Mouse (Mus musculus) ES-E14 (cell line): ENCODE measurements around the gene Tyrobp. TPM values are rescaled to one million over a fixed set of nuclear protein-coding genes. Genes with fewer than 3 reads are reported as not detected.

Experiments
- DNase-seq: peaks from one replicate; pipeline ENCODE4 v3.0.0-alpha.2; 2013; ENCODE audit warnings: low read depth, low spot score
- H3K27ac ChIP-seq: 2 replicates; pipeline ENCODE4 v1.5.1; 2012; ENCODE audit warnings: low read depth, mild to moderate bottlenecking, low read length, moderate library complexity, mixed read lengths; ENCODE audit not compliant: poor library complexity, insufficient read depth, severe bottlenecking
- H3K36me3 ChIP-seq: 2 replicates; pipeline ENCODE4 v1.6.1; 2012; ENCODE audit warnings: mild to moderate bottlenecking, low read length, moderate library complexity, mixed read lengths; ENCODE audit not compliant: control insufficient read depth, poor library complexity, insufficient read depth, severe bottlenecking
- H3K4me1 ChIP-seq, 2 experiments: fragments of 150-350 bp in 1 of 2; sonication (generic) in 1 of 2; 2 replicates each; pipeline ENCODE4 v1.6.1; 2012; ENCODE audit warnings: low read length in 2 of 2, mild to moderate bottlenecking in 1 of 2, mixed read lengths in 1 of 2; ENCODE audit not compliant: control insufficient read depth in 2 of 2, insufficient read depth in 2 of 2, poor library complexity in 1 of 2
- H3K4me3 ChIP-seq, 2 experiments: fragments of 150-350 bp in 1 of 2; sonication (generic) in 1 of 2; 2 replicates each; pipeline ENCODE4 v1.5.1; 2012; ENCODE audit warnings: low read length in 2 of 2, low read depth in 1 of 2, mild to moderate bottlenecking in 1 of 2, mixed read lengths in 1 of 2; ENCODE audit not compliant: insufficient read depth in 1 of 2, poor library complexity in 1 of 2, severe bottlenecking in 1 of 2
- H3K9ac ChIP-seq: 2 replicates; pipeline ENCODE4 v1.6.1; 2012; ENCODE audit warnings: low read depth, mild to moderate bottlenecking, low read length, mixed read lengths; ENCODE audit not compliant: poor library complexity, insufficient read depth, severe bottlenecking
- H3K9me3 ChIP-seq: fragments of 150-350 bp; sonication (generic); 2 replicates; pipeline ENCODE4 v1.6.1; 2012; ENCODE audit warnings: low read depth, mild to moderate bottlenecking, low read length; ENCODE audit not compliant: control insufficient read depth, insufficient read depth
- CHD2 ChIP-seq: IDR thresholded peaks from 2 replicates; pipeline ENCODE4 v1.6.1; 2014; ENCODE audit warnings: mild to moderate bottlenecking, low read depth, low read length, inconsistent platforms
- HCFC1 ChIP-seq: IDR thresholded peaks from 2 replicates; pipeline ENCODE4 v1.6.1; 2012; ENCODE audit warnings: low read length, inconsistent platforms, borderline replicate concordance; ENCODE audit not compliant: insufficient read depth
- MAFK ChIP-seq: IDR thresholded peaks from 2 replicates; pipeline ENCODE4 v1.6.1; 2014; ENCODE audit warnings: mild to moderate bottlenecking, low read depth, low read length, inconsistent platforms; ENCODE audit not compliant: insufficient read depth
- ZC3H11A ChIP-seq: IDR thresholded peaks from 2 replicates; pipeline ENCODE4 v1.6.1; 2012; ENCODE audit warnings: low read depth, mild to moderate bottlenecking, inconsistent platforms, low read length, borderline replicate concordance
- ZNF384 ChIP-seq: IDR thresholded peaks from 2 replicates; pipeline ENCODE4 v1.6.1; 2012; ENCODE audit warnings: low read depth, low read length, inconsistent platforms
- in situ Hi-C, 2 experiments: fragments of 600-800 bp; cut with MboI; formaldehyde crosslinking; loops; one replicate each; pipeline ENCODE4 v1.15.1; 2025; ENCODE audit warnings: low sequenced_read_pairs in 2 of 2, inconsistent platforms in 1 of 2; ENCODE audit not compliant: unreplicated experiment in 2 of 2
- total RNA-seq: library from RNA; depleted of rRNA; stranded (reverse); fragments of 300-350 nt; gene quantifications from 2 replicates; pipeline ENCODE4 v1.2.3, GENCODE M21; 2012

Gene Tyrobp
- total RNA-seq, 1 experiment = not detected

DNA sequence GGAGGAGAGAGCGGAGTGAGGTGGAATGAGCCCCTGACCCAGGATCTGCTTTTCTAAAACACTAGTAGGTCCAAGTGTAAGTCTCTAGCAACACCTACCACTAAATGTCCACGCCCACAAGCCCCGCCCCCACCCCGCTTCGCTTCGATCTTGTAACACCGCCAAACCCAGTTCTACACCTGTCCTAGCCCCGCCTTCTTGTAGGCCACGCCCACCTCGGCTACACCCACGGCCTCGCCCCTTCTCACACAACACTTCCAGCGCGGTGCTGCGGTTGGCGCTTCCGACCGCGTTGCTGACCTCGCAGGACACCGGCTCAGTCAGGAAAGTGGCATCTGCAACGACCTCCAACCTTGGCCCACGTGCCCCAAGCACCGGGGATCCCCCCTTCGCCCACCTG lies 40.2 kb downstream of the Tyrobp start:
- H3K4me3 ChIP-seq = peak overlapping the region; percentile 15 to 48; a peak in 2 of 4 replicates

DNA sequence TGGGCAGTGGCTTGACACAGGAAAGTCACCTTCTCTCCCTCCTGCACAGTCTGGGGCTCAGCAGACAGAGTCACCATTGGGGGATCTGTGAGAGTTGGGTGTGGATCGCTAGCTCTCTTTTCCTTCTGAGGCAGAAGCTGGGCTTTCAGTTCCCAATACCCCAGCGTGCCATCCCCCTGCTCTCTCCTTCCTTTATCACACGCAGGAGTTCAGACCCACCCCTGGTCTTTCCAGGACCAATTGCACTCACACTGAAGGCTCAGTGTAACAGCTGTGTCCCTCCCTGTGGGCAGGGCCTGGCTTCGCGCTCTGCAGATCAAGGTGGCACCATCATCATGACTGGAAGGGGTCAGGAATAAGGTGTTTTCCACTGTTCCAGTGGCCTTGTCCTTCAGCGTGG lies 40.7 kb downstream of the Tyrobp start:
- Histone ChIP-seq H3K36me3 (peaks cover 40% of the 10 kb centered on the region), H3K4me1 (peaks cover 9 to 28% of the 10 kb centered on the region in 2 experiments), H3K9me3 (no peaks in the 10 kb centered on the region), H3K9ac (peak overlapping the region; percentile 27; the same call in 1 of the 2 replicates), H3K4me3 (peak overlapping the region; percentile 6 to 48; a peak in 2 of 4 replicates), H3K27ac (peak overlapping the region; percentile 16; the same call in 1 of the 2 replicates)
- in situ Hi-C loops = no loop called here
- DNase-seq = no peak
- no peak for TF ChIP-seq MAFK
- TF ChIP-seq ZNF384 = no peak
- no peak for TF ChIP-seq ZC3H11A
- no peak for TF ChIP-seq CHD2
- no peak for TF ChIP-seq HCFC1

More for the DNA sequence above, 40.2 kb downstream of the Tyrobp start:
- in situ Hi-C loops = no loop called here
- no peak for TF ChIP-seq MAFK
- TF ChIP-seq HCFC1 = no peak
- TF ChIP-seq ZC3H11A = no peak
- TF ChIP-seq ZNF384 = no peak
- TF ChIP-seq CHD2 = no peak
- peaks cover 9 to 26% of the 10 kb centered on the region in 2 experiments for H3K4me1 ChIP-seq
- H3K9me3 ChIP-seq = no peaks in the 10 kb centered on the region
- no peak for DNase-seq
- peak overlapping the region; percentile 16; the same call in 1 of the 2 replicates for H3K27ac ChIP-seq
- H3K36me3 ChIP-seq = peaks cover 44% of the 10 kb centered on the region
- peak overlapping the region; percentile 27; the same call in 1 of the 2 replicates for H3K9ac ChIP-seq

DNA sequence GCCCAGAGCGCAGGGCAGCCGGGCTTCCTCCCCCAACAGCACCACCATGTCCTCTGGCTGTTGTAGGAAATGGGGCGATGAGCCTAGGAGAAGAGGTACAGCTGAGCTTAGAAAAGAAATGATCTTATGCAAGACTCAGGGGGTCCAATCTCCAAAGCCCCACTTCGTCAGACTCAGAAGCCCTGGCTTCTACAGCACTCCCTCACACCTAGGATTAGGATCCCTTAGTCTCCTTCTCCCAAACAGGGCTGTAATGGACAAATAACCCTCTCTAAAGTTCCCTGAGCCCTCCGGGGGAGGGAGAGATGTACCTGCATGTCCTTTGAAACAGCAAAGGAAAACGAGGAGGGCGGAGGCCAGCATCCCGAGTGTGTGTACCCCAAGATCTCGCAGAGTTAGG lies 42.9 kb downstream of the Tyrobp start:
- H3K4me3 ChIP-seq = peak overlapping the region; percentile 68 to 78

DNA sequence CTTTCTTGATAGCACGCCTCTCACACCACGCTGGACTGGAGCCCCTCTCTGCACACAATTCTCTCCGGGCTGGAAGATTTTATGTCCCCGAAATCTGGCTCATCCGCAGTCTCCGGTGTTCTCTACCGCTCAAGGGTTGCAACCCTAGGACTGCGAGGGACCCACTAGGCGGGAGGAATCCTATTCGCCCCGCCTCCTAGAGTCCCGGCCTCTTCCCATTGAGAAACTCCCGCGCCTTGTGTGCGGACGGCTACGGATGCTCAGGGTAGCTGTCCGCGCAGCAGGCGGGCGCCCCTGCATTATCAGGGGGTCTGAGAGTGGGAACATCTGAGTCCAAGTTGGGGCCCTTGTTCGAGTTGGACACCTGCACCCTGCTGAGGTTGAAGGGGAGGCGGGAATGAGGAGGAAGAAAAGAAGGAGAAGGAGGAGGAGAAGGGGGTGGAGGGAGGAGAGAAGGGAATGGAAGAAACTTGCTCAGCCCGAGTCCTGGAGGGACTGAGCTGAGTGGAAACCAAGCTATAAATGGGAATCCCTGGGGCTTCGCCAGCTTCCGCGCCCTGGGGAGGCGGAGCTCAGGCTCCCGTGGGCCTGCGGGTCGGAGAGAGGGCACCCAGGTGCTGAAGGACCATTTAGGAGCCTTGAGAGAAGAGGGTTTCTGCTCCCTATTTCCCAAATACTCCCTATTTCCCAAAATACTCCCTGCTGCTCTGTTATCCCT lies 43.5 kb downstream of the Tyrobp start:
- peak overlapping the region; percentile 68 to 78 for H3K4me3 ChIP-seq

More for the DNA sequence above, 42.9 kb downstream of the Tyrobp start:
- DNase-seq = no peak
- Histone ChIP-seq H3K36me3 (peaks cover 20% of the 10 kb centered on the region), H3K9ac (peak overlapping the region; percentile 21), H3K4me1 (peaks cover 9 to 40% of the 10 kb centered on the region in 2 experiments), H3K9me3 (no peaks in the 10 kb centered on the region), H3K27ac (no peak overlapping the region)
- in situ Hi-C loops = no loop called here
- TF ChIP-seq ZNF384 = no peak
- no peak for TF ChIP-seq MAFK
- no peak for TF ChIP-seq ZC3H11A
- TF ChIP-seq CHD2 = no peak
- no peak for TF ChIP-seq HCFC1

More for the DNA sequence above, 43.5 kb downstream of the Tyrobp start:
- H3K27ac ChIP-seq = peak overlapping the region; percentile 20; the same call in 1 of the 2 replicates
- peaks cover 19% of the 10 kb centered on the region for H3K36me3 ChIP-seq
- peaks cover 9 to 43% of the 10 kb centered on the region in 2 experiments for H3K4me1 ChIP-seq
- no peak for DNase-seq
- peak overlapping the region; percentile 59 for H3K9ac ChIP-seq
- in situ Hi-C loops = no loop called here
- no peaks in the 10 kb centered on the region for H3K9me3 ChIP-seq
- TF ChIP-seq HCFC1 (no peak), CHD2 (no peak), ZNF384 (no peak), MAFK (no peak), ZC3H11A (no peak)
